Mouse (Mus musculus): ENCODE measurements at regions not wholly inside any gene's neighbourhood (a gene's known extent, or its start where the extent isn't known, plus 50 kb on each side); places are given as distances from the start of the nearest gene placed in this dataset.

- H3K9ac ChIP-seq (ENCODE audit: control insufficient read depth, low read depth, low read length, poor library complexity, severe bottlenecking), result no peak overlapping the region
- no peak overlapping the region for H3K27ac ChIP-seq (ENCODE audit: control insufficient read depth, low read depth, low read length)
- no peaks in the 10 kb centered on the region for H3K79me2 ChIP-seq (ENCODE audit: control insufficient read depth, insufficient read depth, low read length, poor library complexity)
- no peak overlapping the region for H3K4me3 ChIP-seq (ENCODE audit: control insufficient read depth in 1 of 2, insufficient read depth in 1 of 2, low read depth in 2 of 2, low read length in 2 of 2)
- no peaks in the 10 kb centered on the region for H3K4me1 ChIP-seq (ENCODE audit: control insufficient read depth in 1 of 2, insufficient read depth in 2 of 2, low read length in 2 of 2)
- no peaks in the 10 kb centered on the region for H3K36me3 ChIP-seq (ENCODE audit: control insufficient read depth in 1 of 2, insufficient read depth in 2 of 2, low read length in 2 of 2)
- TF ChIP-seq ZC3H11A (IDR thresholded peaks at IDR 0.05; ENCODE audit: low read depth, low read length), result no peak
- no peak for TF ChIP-seq MAZ (IDR thresholded peaks at IDR 0.05; ENCODE audit: low read depth, low read length)
- TF ChIP-seq MYB (IDR thresholded peaks at IDR 0.05; ENCODE audit: low read depth, low read length), result no peak
- no peak for TF ChIP-seq RCOR1 (IDR thresholded peaks at IDR 0.05; ENCODE audit: low read depth, low read length)
- no peak for TF ChIP-seq MAFK (IDR thresholded peaks at IDR 0.05; ENCODE audit: borderline replicate concordance, low read depth, low read length)
- no peak for TF ChIP-seq ZKSCAN1 (IDR thresholded peaks at IDR 0.05; ENCODE audit: low read depth, low read length)
- TF ChIP-seq SMC3 (IDR thresholded peaks at IDR 0.05; ENCODE audit: low read depth, low read length), result no peak
- TF ChIP-seq CHD1 (IDR thresholded peaks at IDR 0.05; ENCODE audit: low read depth, low read length), result no peak
- no peak for TF ChIP-seq BHLHE40 (IDR thresholded peaks at IDR 0.05; ENCODE audit: borderline replicate concordance, low read depth, low read length)
- no peak for TF ChIP-seq USF2 (IDR thresholded peaks at IDR 0.05; ENCODE audit: borderline replicate concordance in 1 of 2, insufficient read depth in 1 of 2, low read depth in 1 of 2, low read length in 2 of 2)
- H3K9me3 ChIP-seq (replicated peaks; ENCODE audit: insufficient read depth, low read length), result no peaks in the 10 kb centered on the region
- H3K27me3 ChIP-seq (ENCODE audit: control insufficient read depth in 1 of 2, insufficient read depth in 2 of 2, low read length in 2 of 2), result no peaks in the 10 kb centered on the region
- DNase-seq (ENCODE audit: low read depth, low spot score), result no peak
Observed at GRCm38 (mm10) chr11:56741857-56742256, 269.3 kb upstream of the Gria1 start.

GRCm38 (mm10) chr11:56750032-56750431 lies 261.2 kb upstream of the Gria1 start:
- Histone ChIP-seq H3K27me3 (ENCODE audit: control insufficient read depth in 1 of 2, insufficient read depth in 2 of 2, low read length in 2 of 2) (no peaks in the 10 kb centered on the region), H3K27ac (ENCODE audit: control insufficient read depth, low read depth, low read length) (no peak overlapping the region), H3K36me3 (ENCODE audit: control insufficient read depth in 1 of 2, insufficient read depth in 2 of 2, low read length in 2 of 2) (no peaks in the 10 kb centered on the region), H3K9me3 (replicated peaks; ENCODE audit: insufficient read depth, low read length) (no peaks in the 10 kb centered on the region), H3K9ac (ENCODE audit: control insufficient read depth, low read depth, low read length, poor library complexity, severe bottlenecking) (no peak overlapping the region), H3K79me2 (ENCODE audit: control insufficient read depth, insufficient read depth, low read length, poor library complexity) (no peaks in the 10 kb centered on the region), H3K4me3 (ENCODE audit: control insufficient read depth in 1 of 2, insufficient read depth in 1 of 2, low read depth in 2 of 2, low read length in 2 of 2) (no peak overlapping the region), H3K4me1 (ENCODE audit: control insufficient read depth in 1 of 2, insufficient read depth in 2 of 2, low read length in 2 of 2) (no peaks in the 10 kb centered on the region)
- no peak for DNase-seq (ENCODE audit: low read depth, low spot score)
- TF ChIP-seq USF1 (IDR thresholded peaks at IDR 0.05; ENCODE audit: low read depth, low read length) (no peak), BHLHE40 (IDR thresholded peaks at IDR 0.05; ENCODE audit: borderline replicate concordance, low read depth, low read length) (no peak), POLR2AphosphoS5 (IDR thresholded peaks at IDR 0.05; ENCODE audit: borderline replicate concordance, low read depth, low read length) (no peak), MEF2A (IDR thresholded peaks at IDR 0.05; ENCODE audit: extremely low read depth, insufficient replicate concordance, low read depth, low read length, poor library complexity, severe bottlenecking) (no peak), TAL1 (IDR thresholded peaks at IDR 0.05; ENCODE audit: low read length) (no peak), ELF1 (IDR thresholded peaks at IDR 0.05; ENCODE audit: low read depth, low read length) (no peak), E2F4 (IDR thresholded peaks at IDR 0.05; ENCODE audit: borderline replicate concordance, low read depth, low read length) (no peak), RAD21 (IDR thresholded peaks at IDR 0.05; ENCODE audit: low read depth, low read length) (no peak), MAZ (IDR thresholded peaks at IDR 0.05; ENCODE audit: low read depth, low read length) (no peak), ZNF384 (IDR thresholded peaks at IDR 0.05; ENCODE audit: low read depth, low read length) (no peak), MAFK (IDR thresholded peaks at IDR 0.05; ENCODE audit: borderline replicate concordance, low read depth, low read length) (no peak), GATA1 (IDR thresholded peaks at IDR 0.05; ENCODE audit: low read depth, low read length) (no peak), JUND (IDR thresholded peaks at IDR 0.05; ENCODE audit: low read depth, low read length) (no peak), HCFC1 (IDR thresholded peaks at IDR 0.05; ENCODE audit: low read depth, low read length) (no peak), NRF1 (IDR thresholded peaks at IDR 0.05; ENCODE audit: insufficient read depth, low read depth, low read length, poor library complexity, severe bottlenecking) (no peak), ZC3H11A (IDR thresholded peaks at IDR 0.05; ENCODE audit: low read depth, low read length) (no peak), POLR2AphosphoS2 (IDR thresholded peaks at IDR 0.05; ENCODE audit: low read length) (no peak)

Measured in MEL (cell line).